Mouse (Mus musculus) urinary bladder, adult 18-20 months (tissue): ENCODE data around the gene Il6st.

Experiments used
- DNase-seq, 2 experiments: peaks; one replicate each; pipeline ENCODE4 v3.0.0; 2022; ENCODE audit warnings: low spot score in 2 of 2, mixed read lengths in 2 of 2

Il6st gene

GRCm38 (mm10) chr13:112442867-112443529 lies 20.9 kb upstream of the Il6st start:
- DNase-seq: no peak

- DNase-seq: no peak
Measured at GRCm38 (mm10) chr13:112447108-112447665, 16.7 kb upstream of the Il6st start.

- DNase-seq: no peak
Measured at GRCm38 (mm10) chr13:112450210-112450609, 13.7 kb upstream of the Il6st start.

- no peak for DNase-seq
Measured at GRCm38 (mm10) chr13:112457366-112457765, 6.5 kb upstream of the Il6st start.

- no peak for DNase-seq
Measured at GRCm38 (mm10) chr13:112458016-112458415, 5.9 kb upstream of the Il6st start.

- DNase-seq: no peak
Measured at GRCm38 (mm10) chr13:112458435-112459018, 5.3 kb upstream of the Il6st start.

- no peak for DNase-seq
Measured at GRCm38 (mm10) chr13:112459956-112460355, 3.9 kb upstream of the Il6st start.

- DNase-seq: no peak
Measured at GRCm38 (mm10) chr13:112462411-112462987, 1.4 kb upstream of the Il6st start.

GRCm38 (mm10) chr13:112463337-112463802 lies 500 bp upstream of the Il6st start:
- no peak for DNase-seq

GRCm38 (mm10) chr13:112464626-112465287 lies 887 bp downstream of the Il6st start:
- no peak for DNase-seq

GRCm38 (mm10) chr13:112465585-112465984 lies 1.7 kb downstream of the Il6st start:
- no peak for DNase-seq

- no peak for DNase-seq
Measured at GRCm38 (mm10) chr13:112466136-112466945, 2.5 kb downstream of the Il6st start.

GRCm38 (mm10) chr13:112466946-112467255 lies 3.0 kb downstream of the Il6st start:
- no peak for DNase-seq

- no peak for DNase-seq
Measured at GRCm38 (mm10) chr13:112467384-112467783, 3.5 kb downstream of the Il6st start.

GRCm38 (mm10) chr13:112469491-112469890 lies 5.6 kb downstream of the Il6st start:
- no peak for DNase-seq

- no peak for DNase-seq
Measured at GRCm38 (mm10) chr13:112471201-112471600, 7.3 kb downstream of the Il6st start.

GRCm38 (mm10) chr13:112472401-112473023 lies 8.6 kb downstream of the Il6st start:
- no peak for DNase-seq

- DNase-seq: no peak
Measured at GRCm38 (mm10) chr13:112473757-112474755, 10.2 kb downstream of the Il6st start.

- no peak for DNase-seq
Measured at GRCm38 (mm10) chr13:112479032-112479431, 15.2 kb downstream of the Il6st start.

- no peak for DNase-seq
Measured at GRCm38 (mm10) chr13:112479926-112480325, 16.1 kb downstream of the Il6st start.
